Mouse (Mus musculus) lung, embryonic 14.5 days (tissue): Measurements from ENCODE around the gene Foxo1. TPM values are rescaled to one million over a fixed set of nuclear protein-coding genes. Genes with fewer than 3 reads are reported as not detected.

ENCODE experiments used
- ATAC-seq: fragments of 200-750 bp; cut with Nextera tagmentation; 2 replicates; pipeline ENCODE4 v1.8.0; 2017; ENCODE audit warnings: mild to moderate bottlenecking, moderate TSS enrichment, moderate library complexity; ENCODE audit not compliant: insufficient read depth
- DNase-seq: peaks from one replicate; pipeline ENCODE4 v3.0.0-alpha.2; 2015
- H3K27ac ChIP-seq: fragments of 300-500 bp; sonication (generic); 2 replicates; pipeline ENCODE4 v1.5.1; 2014; ENCODE audit warnings: low read depth, mild to moderate bottlenecking, moderate library complexity
- H3K27me3 ChIP-seq: fragments of 300-500 bp; sonication (generic); 2 replicates; pipeline ENCODE4 v1.6.1; 2014; ENCODE audit warnings: low read length, control low read depth; ENCODE audit not compliant: insufficient read depth
- H3K36me3 ChIP-seq: fragments of 300-500 bp; sonication (generic); 2 replicates; pipeline ENCODE4 v1.6.1; 2014; ENCODE audit warnings: control low read depth; ENCODE audit not compliant: insufficient read depth
- H3K4me1 ChIP-seq: fragments of 300-500 bp; sonication (generic); 2 replicates; pipeline ENCODE4 v1.6.1; 2014; ENCODE audit warnings: antibody characterized with exemption, control low read depth; ENCODE audit not compliant: insufficient read depth
- H3K4me2 ChIP-seq: fragments of 300-500 bp; sonication (generic); 2 replicates; pipeline ENCODE4 v1.6.1; 2014; ENCODE audit warnings: mild to moderate bottlenecking
- H3K4me3 ChIP-seq: fragments of 300-500 bp; sonication (generic); 2 replicates; pipeline ENCODE4 v1.5.1; 2014; ENCODE audit warnings: low read depth, low read length
- H3K9ac ChIP-seq: fragments of 300-500 bp; sonication (generic); 2 replicates; pipeline ENCODE4 v1.6.1; 2014
- H3K9me3 ChIP-seq: fragments of 300-500 bp; sonication (generic); 2 replicates; pipeline ENCODE4 v1.6.1; 2016; ENCODE audit warnings: low read depth, low read length, control low read depth
- CTCF ChIP-seq: IDR thresholded peaks from 2 replicates; pipeline ENCODE4 v1.5.1; 2016; ENCODE audit warnings: antibody characterized with exemption, low read depth
- WGBS: fragments of 180-500 bp; shearing (Covaris S2); extraction: QIAGEN DNeasy Blood & Tissue Kit; methylation state at CpG from one replicate; pipeline ENCODE4 v1.1.7; 2014; 5-methylcytosine and 5-hydroxymethylcytosine counted together
- polyA plus RNA-seq: library from polyadenylated mRNA; unstranded; fragments of >200 nt; fragmentation: Nextera tagmentation; extraction: Ambion mirVana; gene quantifications from 2 replicates; pipeline ENCODE4 v1.2.1, GENCODE M21; 2014

Foxo1 gene
- polyA plus RNA-seq, 1 experiment from 2014 or later: 7.3 TPM

- Histone ChIP-seq H3K36me3 (no peaks in the 10 kb centered on the region), H3K9ac (no peak overlapping the region), H3K4me3 (no peak overlapping the region), H3K4me1 (peaks cover 8% of the 10 kb centered on the region), H3K9me3 (no peaks in the 10 kb centered on the region), H3K27me3 (no peaks in the 10 kb centered on the region), H3K27ac (no peak overlapping the region), H3K4me2 (no peak overlapping the region)
- TF ChIP-seq CTCF: no peak
- WGBS: 78% methylated on average over 13 of the region's 13 CpGs
- DNase-seq: no peak
- no peak for ATAC-seq
Measured at GRCm38 (mm10) chr3:52327146-52327545, 59.0 kb downstream of the Foxo1 start.

GRCm38 (mm10) chr3:52331709-52332108 is 63.6 kb downstream of the Foxo1 start:
- Histone ChIP-seq H3K4me1 (no peaks in the 10 kb centered on the region), H3K27me3 (no peaks in the 10 kb centered on the region), H3K9me3 (no peaks in the 10 kb centered on the region), H3K4me2 (no peak overlapping the region), H3K27ac (no peak overlapping the region), H3K9ac (no peak overlapping the region), H3K36me3 (no peaks in the 10 kb centered on the region), H3K4me3 (no peak overlapping the region)
- ATAC-seq (no peak), DNase-seq (no peak)
- 81% methylated on average over 1 of the region's 1 CpGs for WGBS
- TF ChIP-seq CTCF: no peak

- no peak overlapping the region for H3K27ac ChIP-seq
- ATAC-seq (no peak), DNase-seq (peak; percentile 59)
- 25% methylated on average over 4 of the region's 4 CpGs for WGBS
- no peak overlapping the region for H3K4me3 ChIP-seq
- no peak for TF ChIP-seq CTCF
- 0 out of 2 replicates have a peak, but pooled peaks cover 13% of the 10 kb centered on the region for H3K4me1 ChIP-seq
- H3K9me3 ChIP-seq: no peaks in the 10 kb centered on the region
- H3K9ac ChIP-seq: no peak overlapping the region
- no peak overlapping the region for H3K4me2 ChIP-seq
- H3K36me3 ChIP-seq: no peaks in the 10 kb centered on the region
- no peaks in the 10 kb centered on the region for H3K27me3 ChIP-seq
Measured at GRCm38 (mm10) chr3:52338761-52339160, 70.6 kb downstream of the Foxo1 start.

GRCm38 (mm10) chr3:52340336-52341034 is 72.3 kb downstream of the Foxo1 start:
- WGBS: 78% methylated on average over 12 of the region's 12 CpGs
- no peak for TF ChIP-seq CTCF
- H3K36me3 ChIP-seq: peaks cover 3% of the 10 kb centered on the region
- no peak overlapping the region for H3K9ac ChIP-seq
- no peak overlapping the region for H3K27ac ChIP-seq
- ATAC-seq (no peak), DNase-seq (no peak)
- no peaks in the 10 kb centered on the region for H3K9me3 ChIP-seq
- H3K27me3 ChIP-seq: no peaks in the 10 kb centered on the region
- no peak overlapping the region for H3K4me2 ChIP-seq
- H3K4me1 ChIP-seq: 0 out of 2 replicates have a peak, but pooled peaks cover 13% of the 10 kb centered on the region
- H3K4me3 ChIP-seq: no peak overlapping the region

- Histone ChIP-seq H3K9me3 (no peaks in the 10 kb centered on the region), H3K4me1 (0 out of 2 replicates have a peak, but pooled peaks cover 13% of the 10 kb centered on the region), H3K4me2 (no peak overlapping the region), H3K4me3 (no peak overlapping the region), H3K27me3 (no peaks in the 10 kb centered on the region), H3K36me3 (peaks cover 10% of the 10 kb centered on the region), H3K27ac (no peak overlapping the region), H3K9ac (no peak overlapping the region)
- TF ChIP-seq CTCF: no peak
- WGBS: 47% methylated on average over 3 of the region's 3 CpGs
- ATAC-seq (no peak), DNase-seq (no peak)
Measured at GRCm38 (mm10) chr3:52342226-52342625, 74.1 kb downstream of the Foxo1 start.

- Histone ChIP-seq H3K36me3 (peaks cover 10% of the 10 kb centered on the region), H3K4me2 (no peak overlapping the region), H3K27me3 (no peaks in the 10 kb centered on the region), H3K4me3 (no peak overlapping the region), H3K9ac (no peak overlapping the region), H3K4me1 (peaks cover 14% of the 10 kb centered on the region), H3K9me3 (no peaks in the 10 kb centered on the region), H3K27ac (no peak overlapping the region)
- ATAC-seq: no peak
- no peak for TF ChIP-seq CTCF
- no peak for DNase-seq
- WGBS: 15% methylated on average over 3 of the region's 3 CpGs
Measured at GRCm38 (mm10) chr3:52342801-52343200, 74.7 kb downstream of the Foxo1 start.

GRCm38 (mm10) chr3:52343270-52344070 is 75.3 kb downstream of the Foxo1 start:
- TF ChIP-seq CTCF: no peak
- ATAC-seq (no peak), DNase-seq (peak; percentile 45)
- Histone ChIP-seq H3K27ac (no peak overlapping the region), H3K9ac (no peak overlapping the region), H3K4me2 (no peak overlapping the region), H3K36me3 (peaks cover 10% of the 10 kb centered on the region), H3K4me1 (peaks cover 19% of the 10 kb centered on the region), H3K27me3 (no peaks in the 10 kb centered on the region), H3K9me3 (no peaks in the 10 kb centered on the region), H3K4me3 (no peak overlapping the region)
- 73% methylated on average over 6 of the region's 6 CpGs for WGBS
